Mouse (Mus musculus) embryonic facial prominence, embryonic 10.5 days (tissue): ENCODE measurements around the gene Disp1. TPM values are rescaled to one million over a fixed set of nuclear protein-coding genes. Genes with fewer than 3 reads are reported as not detected.

ENCODE experiments used
- DNase-seq: peaks from one replicate; pipeline ENCODE4 v3.0.0-alpha.2; 2017; ENCODE audit warnings: low spot score
- H3K27ac ChIP-seq: fragments of 300-500 bp; sonication (generic); replicated peaks from 2 replicates; pipeline ENCODE4 v1.5.1; 2016; ENCODE audit warnings: mild to moderate bottlenecking
- H3K27me3 ChIP-seq: fragments of 300-500 bp; sonication (generic); replicated peaks from 2 replicates; pipeline ENCODE4 v1.6.1; 2016; ENCODE audit warnings: low read depth, mild to moderate bottlenecking; ENCODE audit not compliant: poor library complexity, severe bottlenecking
- H3K36me3 ChIP-seq: fragments of 300-500 bp; sonication (generic); replicated peaks from 2 replicates; pipeline ENCODE4 v1.6.1; 2016; ENCODE audit warnings: mild to moderate bottlenecking, moderate library complexity
- H3K4me1 ChIP-seq: fragments of 300-500 bp; sonication (generic); 2 replicates; pipeline ENCODE4 v1.6.1; 2016
- H3K4me3 ChIP-seq: fragments of 300-500 bp; sonication (generic); 2 replicates; pipeline ENCODE4 v1.5.1; 2016; ENCODE audit warnings: mild to moderate bottlenecking, moderate library complexity
- H3K9me3 ChIP-seq: fragments of 300-500 bp; sonication (generic); 2 replicates; pipeline ENCODE4 v1.6.1; 2016; ENCODE audit warnings: mild to moderate bottlenecking
- WGBS: fragments of 180-500 bp; shearing (Covaris S2); methylation state at CpG from one replicate; pipeline ENCODE4 v1.1.7; 2016; 5-methylcytosine and 5-hydroxymethylcytosine counted together
- polyA plus RNA-seq: library from polyadenylated mRNA; unstranded; fragments of >200 nt; fragmentation: Nextera tagmentation; extraction: Ambion mirVana; gene quantifications from 2 replicates; pipeline ENCODE4 v1.2.1, GENCODE M21; 2016

Gene Disp1
- polyA plus RNA-seq: 13.5 and 13.6 TPM in 2 replicates

GRCm38 (mm10) chr1:183220796-183221718 is at the start of gene Disp1:
Gene Disp1 (minus strand): TSS chr1:183221522.
- Histone ChIP-seq H3K27me3 (no peaks in the 10 kb centered on the region), H3K27ac (peak within 1 kb of the TSS; percentile 92), H3K4me3 (peak within 1 kb of the TSS; percentile 73), H3K9me3 (no peaks in the 10 kb centered on the region), H3K36me3 (peaks cover 3% of the 10 kb centered on the region; the same call in 1 of the 2 replicates), H3K4me1 (peaks cover 29% of the 10 kb centered on the region)
- peak; percentile 88 for DNase-seq
- WGBS: 3% methylated on average over 56 of the region's 56 CpGs

DNA sequence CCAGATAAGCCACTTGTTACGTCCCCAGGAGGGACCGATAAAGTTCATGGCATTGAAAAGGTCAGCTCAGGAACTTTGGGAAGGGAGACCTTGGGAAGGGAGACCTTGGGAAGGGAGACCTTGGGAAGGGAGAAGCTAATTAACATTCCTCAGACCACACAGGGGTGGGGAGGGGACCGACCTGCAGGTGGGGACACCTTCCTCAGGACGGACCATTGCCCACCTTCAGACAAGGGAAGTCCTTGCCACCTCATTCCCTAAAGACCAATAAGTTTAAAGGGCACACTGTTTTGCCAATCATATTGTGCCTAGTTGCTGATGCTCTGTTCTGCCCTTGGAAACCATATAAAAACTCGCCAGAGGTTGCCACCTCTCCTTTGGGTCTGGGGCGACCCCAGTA is 46.3 kb upstream of the Disp1 start:
- Histone ChIP-seq H3K36me3 (no peaks in the 10 kb centered on the region), H3K9me3 (no peaks in the 10 kb centered on the region), H3K4me1 (0 out of 2 replicates have a peak, but pooled peaks cover 7% of the 10 kb centered on the region), H3K4me3 (no peak overlapping the region), H3K27me3 (no peaks in the 10 kb centered on the region), H3K27ac (no peak overlapping the region)
- 82% methylated on average over 6 of the region's 6 CpGs for WGBS
- no peak for DNase-seq

- Histone ChIP-seq H3K36me3 (no peaks in the 10 kb centered on the region), H3K9me3 (no peaks in the 10 kb centered on the region), H3K27me3 (no peaks in the 10 kb centered on the region), H3K4me3 (no peak overlapping the region), H3K4me1 (0 out of 2 replicates have a peak, but pooled peaks cover 7% of the 10 kb centered on the region), H3K27ac (no peak overlapping the region)
- WGBS: 74% methylated on average over 14 of the region's 14 CpGs
- DNase-seq: no peak
These were observed 44.7 kb upstream of the Disp1 start for GRCm38 (mm10) chr1:183265921-183266467.

DNA sequence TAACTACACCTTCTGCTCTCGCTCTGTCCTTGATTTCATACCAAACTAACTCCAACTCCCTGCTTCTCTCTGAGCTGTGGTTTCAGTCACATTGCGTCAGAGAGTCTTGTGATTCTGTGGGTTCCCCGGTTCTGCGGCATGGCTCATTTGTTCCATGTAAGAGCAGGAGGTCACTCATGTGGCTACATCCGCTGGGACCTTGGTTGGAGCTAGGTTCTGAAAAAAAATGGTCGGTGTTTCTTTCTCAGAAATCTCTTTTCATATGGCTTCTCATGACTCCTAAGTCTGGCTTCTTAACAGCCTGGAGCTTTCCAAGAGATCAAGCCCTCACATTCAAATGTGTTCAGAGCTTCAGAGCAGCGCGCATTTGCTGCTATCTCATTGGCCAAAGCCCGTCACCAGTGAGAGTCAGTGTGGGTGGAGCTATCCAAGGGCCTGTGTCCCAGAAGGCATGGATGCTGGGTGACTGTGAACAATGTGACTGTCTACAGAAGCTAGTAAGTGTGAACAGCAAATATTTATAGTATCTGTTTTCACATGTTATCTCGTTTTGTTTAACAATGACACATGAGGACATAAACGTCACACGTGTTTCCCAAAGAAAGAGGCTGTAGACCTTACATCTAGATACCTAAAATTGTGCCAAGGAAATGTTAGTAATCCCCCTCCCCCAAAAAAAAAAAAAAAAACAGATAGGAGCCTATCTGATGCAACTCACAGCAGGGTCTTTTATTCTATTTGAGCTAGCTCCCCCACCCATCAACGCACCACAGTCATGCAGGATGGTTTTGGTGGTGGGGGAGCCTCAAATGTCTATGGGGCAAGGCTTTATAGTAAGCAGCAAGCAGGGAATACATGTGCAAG is 43.1 kb upstream of the Disp1 start:
- 83% methylated on average over 13 of the region's 13 CpGs for WGBS
- Histone ChIP-seq H3K27ac (no peak overlapping the region), H3K36me3 (no peaks in the 10 kb centered on the region), H3K9me3 (no peaks in the 10 kb centered on the region), H3K4me3 (no peak overlapping the region), H3K4me1 (0 out of 2 replicates have a peak, but pooled peaks cover 7% of the 10 kb centered on the region), H3K27me3 (no peaks in the 10 kb centered on the region)
- DNase-seq: no peak

DNA sequence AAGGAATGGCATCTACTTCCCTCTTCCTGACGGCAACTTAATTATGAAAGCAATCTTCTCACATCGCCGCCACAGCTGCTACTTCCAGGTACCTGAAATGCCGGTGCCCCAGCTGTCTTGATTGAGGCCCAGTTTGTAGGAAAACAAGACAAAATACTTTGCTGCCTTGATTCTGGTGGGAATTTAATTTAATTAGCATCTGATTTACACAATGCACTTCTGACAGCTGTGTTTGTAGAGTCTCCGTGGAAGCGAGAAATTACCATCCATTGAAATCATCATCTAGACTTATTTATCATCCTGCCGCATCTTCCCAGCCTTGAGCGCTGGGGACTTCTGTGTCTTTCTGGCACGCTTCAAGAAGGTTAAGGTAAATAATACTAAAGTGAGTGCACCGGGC is 31.3 kb upstream of the Disp1 start:
- H3K27me3 ChIP-seq: no peaks in the 10 kb centered on the region
- H3K4me1 ChIP-seq: peaks cover 14% of the 10 kb centered on the region
- WGBS: 66% methylated on average over 10 of the region's 10 CpGs
- H3K4me3 ChIP-seq: no peak overlapping the region
- H3K27ac ChIP-seq: no peak overlapping the region
- no peaks in the 10 kb centered on the region for H3K36me3 ChIP-seq
- no peak for DNase-seq
- no peaks in the 10 kb centered on the region for H3K9me3 ChIP-seq

- no peak overlapping the region for H3K4me3 ChIP-seq
- no peaks in the 10 kb centered on the region for H3K27me3 ChIP-seq
- no peak for DNase-seq
- WGBS: 78% methylated on average over 2 of the region's 2 CpGs
- peaks cover 14% of the 10 kb centered on the region for H3K4me1 ChIP-seq
- no peak overlapping the region for H3K27ac ChIP-seq
- no peaks in the 10 kb centered on the region for H3K36me3 ChIP-seq
- H3K9me3 ChIP-seq: no peaks in the 10 kb centered on the region
These were observed 30.5 kb upstream of the Disp1 start for GRCm38 (mm10) chr1:183251818-183252217.

- H3K4me1 ChIP-seq: peaks cover 14% of the 10 kb centered on the region
- H3K36me3 ChIP-seq: no peaks in the 10 kb centered on the region
- H3K27ac ChIP-seq: 0 out of 2 replicates have a peak overlapping the region, but pooled peaks have one; percentile 32
- WGBS: 71% methylated on average over 4 of the region's 4 CpGs
- no peak overlapping the region for H3K4me3 ChIP-seq
- no peaks in the 10 kb centered on the region for H3K27me3 ChIP-seq
- no peaks in the 10 kb centered on the region for H3K9me3 ChIP-seq
- DNase-seq: no peak
These were observed 29.3 kb upstream of the Disp1 start for GRCm38 (mm10) chr1:183250612-183251011.

- Histone ChIP-seq H3K27me3 (no peaks in the 10 kb centered on the region), H3K4me3 (no peak overlapping the region), H3K27ac (no peak overlapping the region), H3K36me3 (no peaks in the 10 kb centered on the region), H3K4me1 (peaks cover 14% of the 10 kb centered on the region), H3K9me3 (no peaks in the 10 kb centered on the region)
- DNase-seq: no peak
- WGBS: 46% methylated on average over 1 of the region's 1 CpGs
These were observed 26.8 kb upstream of the Disp1 start for GRCm38 (mm10) chr1:183248144-183248543.

GRCm38 (mm10) chr1:183243293-183243692 is 22.0 kb upstream of the Disp1 start:
- H3K27me3 ChIP-seq: no peaks in the 10 kb centered on the region
- H3K36me3 ChIP-seq: no peaks in the 10 kb centered on the region
- WGBS: 74% methylated on average over 7 of the region's 7 CpGs
- no peak overlapping the region for H3K27ac ChIP-seq
- no peaks in the 10 kb centered on the region for H3K4me1 ChIP-seq
- no peak overlapping the region for H3K4me3 ChIP-seq
- H3K9me3 ChIP-seq: no peaks in the 10 kb centered on the region
- DNase-seq: no peak

DNA sequence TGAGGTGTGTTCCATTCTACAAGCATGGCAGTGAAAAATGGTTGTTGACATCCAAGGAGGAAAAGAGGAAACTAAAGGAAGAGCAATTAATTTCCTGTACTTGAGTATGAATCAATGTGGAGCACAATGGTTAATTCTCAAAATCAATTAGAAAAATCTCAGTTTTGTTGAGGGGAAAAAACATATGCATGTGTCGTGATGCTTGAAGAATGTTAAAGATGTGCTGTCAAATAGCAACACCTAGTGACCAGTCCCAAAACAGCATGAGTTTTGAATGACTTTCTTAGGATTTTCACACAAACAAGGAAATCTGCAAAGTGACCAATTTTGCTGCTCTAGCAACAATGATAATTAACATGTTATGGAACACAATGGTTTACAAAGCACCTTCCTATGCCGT is 16.6 kb upstream of the Disp1 start:
- WGBS: 35% methylated on average over 2 of the region's 2 CpGs
- no peak overlapping the region for H3K27ac ChIP-seq
- 0 out of 2 replicates have a peak, but pooled peaks cover 5% of the 10 kb centered on the region for H3K27me3 ChIP-seq
- H3K4me3 ChIP-seq: no peak overlapping the region
- no peaks in the 10 kb centered on the region for H3K9me3 ChIP-seq
- no peak for DNase-seq
- no peaks in the 10 kb centered on the region for H3K4me1 ChIP-seq
- H3K36me3 ChIP-seq: no peaks in the 10 kb centered on the region

GRCm38 (mm10) chr1:183236460-183236859 is 15.1 kb upstream of the Disp1 start:
- H3K27me3 ChIP-seq: 0 out of 2 replicates have a peak, but pooled peaks cover 5% of the 10 kb centered on the region
- no peak overlapping the region for H3K4me3 ChIP-seq
- H3K4me1 ChIP-seq: no peaks in the 10 kb centered on the region
- no peaks in the 10 kb centered on the region for H3K36me3 ChIP-seq
- DNase-seq: no peak
- H3K9me3 ChIP-seq: no peaks in the 10 kb centered on the region
- WGBS: 87% methylated on average over 5 of the region's 5 CpGs
- no peak overlapping the region for H3K27ac ChIP-seq

- Histone ChIP-seq H3K9me3 (no peaks in the 10 kb centered on the region), H3K27ac (no peak overlapping the region), H3K27me3 (0 out of 2 replicates have a peak, but pooled peaks cover 8% of the 10 kb centered on the region), H3K4me1 (peaks cover 5% of the 10 kb centered on the region), H3K4me3 (no peak overlapping the region), H3K36me3 (no peaks in the 10 kb centered on the region)
- no peak for DNase-seq
- 83% methylated on average over 11 of the region's 11 CpGs for WGBS
These were observed 12.4 kb upstream of the Disp1 start for GRCm38 (mm10) chr1:183233679-183234174.
